Mouse (Mus musculus) bone marrow macrophage, adult 2 months (primary cell): Measurements from ENCODE around the gene Adarb1.

Experiments used
- CTCF ChIP-seq: IDR thresholded peaks from 2 replicates; pipeline ENCODE4 v1.5.1; 2012; ENCODE audit warnings: low read depth, mild to moderate bottlenecking, low read length, moderate library complexity
- POLR2A ChIP-seq: IDR thresholded peaks from 2 replicates; pipeline ENCODE4 v1.6.1; 2012; ENCODE audit warnings: mild to moderate bottlenecking, low read depth, low read length, borderline replicate concordance

- no peak for TF ChIP-seq POLR2A
- TF ChIP-seq CTCF: no peak
Measured at GRCm38 (mm10) chr10:77380716-77381115, 37.4 kb downstream of the Adarb1 start.
